Mouse (Mus musculus) ES-E14 (cell line): ENCODE measurements around the gene Arhgef18. TPM values are rescaled to one million over a fixed set of nuclear protein-coding genes. Genes with fewer than 3 reads are reported as not detected.

ENCODE experiments used
- DNase-seq: peaks from one replicate; pipeline ENCODE4 v3.0.0-alpha.2; 2013; ENCODE audit warnings: low read depth, low spot score
- H3K27ac ChIP-seq: 2 replicates; pipeline ENCODE4 v1.5.1; 2012; ENCODE audit warnings: low read depth, mild to moderate bottlenecking, low read length, moderate library complexity, mixed read lengths; ENCODE audit not compliant: poor library complexity, insufficient read depth, severe bottlenecking
- H3K36me3 ChIP-seq: 2 replicates; pipeline ENCODE4 v1.6.1; 2012; ENCODE audit warnings: mild to moderate bottlenecking, low read length, moderate library complexity, mixed read lengths; ENCODE audit not compliant: control insufficient read depth, poor library complexity, insufficient read depth, severe bottlenecking
- H3K4me1 ChIP-seq, 2 experiments: fragments of 150-350 bp in 1 of 2; sonication (generic) in 1 of 2; 2 replicates each; pipeline ENCODE4 v1.6.1; 2012; ENCODE audit warnings: low read length in 2 of 2, mild to moderate bottlenecking in 1 of 2, mixed read lengths in 1 of 2; ENCODE audit not compliant: control insufficient read depth in 2 of 2, insufficient read depth in 2 of 2, poor library complexity in 1 of 2
- H3K4me3 ChIP-seq, 2 experiments: fragments of 150-350 bp in 1 of 2; sonication (generic) in 1 of 2; 2 replicates each; pipeline ENCODE4 v1.5.1; 2012; ENCODE audit warnings: low read length in 2 of 2, low read depth in 1 of 2, mild to moderate bottlenecking in 1 of 2, mixed read lengths in 1 of 2; ENCODE audit not compliant: insufficient read depth in 1 of 2, poor library complexity in 1 of 2, severe bottlenecking in 1 of 2
- H3K9ac ChIP-seq: 2 replicates; pipeline ENCODE4 v1.6.1; 2012; ENCODE audit warnings: low read depth, mild to moderate bottlenecking, low read length, mixed read lengths; ENCODE audit not compliant: poor library complexity, insufficient read depth, severe bottlenecking
- H3K9me3 ChIP-seq: fragments of 150-350 bp; sonication (generic); 2 replicates; pipeline ENCODE4 v1.6.1; 2012; ENCODE audit warnings: low read depth, mild to moderate bottlenecking, low read length; ENCODE audit not compliant: control insufficient read depth, insufficient read depth
- CHD2 ChIP-seq: IDR thresholded peaks from 2 replicates; pipeline ENCODE4 v1.6.1; 2014; ENCODE audit warnings: mild to moderate bottlenecking, low read depth, low read length, inconsistent platforms
- HCFC1 ChIP-seq: IDR thresholded peaks from 2 replicates; pipeline ENCODE4 v1.6.1; 2012; ENCODE audit warnings: low read length, inconsistent platforms, borderline replicate concordance; ENCODE audit not compliant: insufficient read depth
- MAFK ChIP-seq: IDR thresholded peaks from 2 replicates; pipeline ENCODE4 v1.6.1; 2014; ENCODE audit warnings: mild to moderate bottlenecking, low read depth, low read length, inconsistent platforms; ENCODE audit not compliant: insufficient read depth
- ZC3H11A ChIP-seq: IDR thresholded peaks from 2 replicates; pipeline ENCODE4 v1.6.1; 2012; ENCODE audit warnings: low read depth, mild to moderate bottlenecking, inconsistent platforms, low read length, borderline replicate concordance
- ZNF384 ChIP-seq: IDR thresholded peaks from 2 replicates; pipeline ENCODE4 v1.6.1; 2012; ENCODE audit warnings: low read depth, low read length, inconsistent platforms
- in situ Hi-C, 2 experiments: fragments of 600-800 bp; cut with MboI; formaldehyde crosslinking; loops; one replicate each; pipeline ENCODE4 v1.15.1; 2025; ENCODE audit warnings: low sequenced_read_pairs in 2 of 2, inconsistent platforms in 1 of 2; ENCODE audit not compliant: unreplicated experiment in 2 of 2
- total RNA-seq: library from RNA; depleted of rRNA; stranded (reverse); fragments of 300-350 nt; gene quantifications from 2 replicates; pipeline ENCODE4 v1.2.3, GENCODE M21; 2012

Arhgef18 gene
- total RNA-seq, 1 experiment = 34.7 TPM

DNA sequence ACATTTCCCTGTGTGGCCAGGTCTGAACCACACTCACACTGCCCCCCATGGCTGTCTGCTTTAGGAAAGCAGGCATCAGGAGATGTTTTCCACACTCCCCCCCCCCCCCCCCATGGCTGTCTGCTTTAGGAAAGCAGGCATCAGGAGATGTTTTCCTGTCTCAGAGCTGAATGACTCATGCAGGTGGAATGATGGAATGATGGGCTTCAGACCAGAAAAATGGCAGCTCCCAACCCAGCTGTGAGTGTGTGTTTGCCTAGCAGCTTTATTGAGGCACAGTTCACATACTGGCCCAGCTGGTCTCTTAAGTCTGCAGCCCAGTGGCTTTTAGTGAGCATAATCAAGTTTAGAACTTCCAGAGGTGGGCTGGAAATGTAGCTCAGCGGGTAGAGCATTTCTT is 25.3 kb downstream of the Arhgef18 start:
- in situ Hi-C loops = no loop called here
- Histone ChIP-seq H3K9ac (no peak overlapping the region), H3K27ac (no peak overlapping the region; the same call in 1 of the 2 replicates), H3K36me3 (peaks cover 7% of the 10 kb centered on the region; the same call in 1 of the 2 replicates), H3K4me3 (no peak overlapping the region), H3K9me3 (no peaks in the 10 kb centered on the region), H3K4me1 (peaks cover 21 to 40% of the 10 kb centered on the region in 2 experiments)
- TF ChIP-seq ZC3H11A (no peak), MAFK (no peak), HCFC1 (no peak), ZNF384 (no peak), CHD2 (no peak)
- DNase-seq = no peak

DNA sequence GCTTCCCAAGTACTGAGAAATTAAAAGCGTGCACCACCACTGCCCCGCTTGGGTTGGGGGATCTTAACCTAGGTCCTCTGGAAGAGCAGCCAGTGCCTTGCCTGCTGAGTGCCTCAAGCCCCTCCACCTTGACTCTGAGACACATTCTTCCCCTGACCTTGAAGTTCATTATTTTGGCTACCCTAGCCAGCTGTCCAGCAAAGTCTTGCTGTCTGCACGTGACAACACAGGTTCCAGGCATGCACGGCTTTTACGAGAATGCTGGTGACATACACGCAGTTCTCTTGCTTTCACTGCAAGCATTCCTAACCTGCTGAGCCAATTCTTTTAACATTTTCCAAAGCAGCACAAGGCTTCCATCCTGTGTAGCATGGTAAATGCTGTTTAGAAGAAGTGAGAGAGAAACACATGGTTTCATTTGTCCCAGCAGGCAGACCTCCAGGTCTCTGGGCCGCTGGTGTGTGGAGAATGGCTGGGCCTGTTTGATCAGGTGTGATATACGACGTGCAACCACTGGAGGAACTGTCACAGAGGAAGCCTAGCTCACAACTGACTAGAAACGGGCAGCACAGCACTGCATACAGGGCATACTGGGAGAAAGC is 27.4 kb downstream of the Arhgef18 start:
- Histone ChIP-seq H3K9ac (no peak overlapping the region), H3K4me3 (no peak overlapping the region), H3K27ac (no peak overlapping the region), H3K4me1 (peaks cover 23 to 38% of the 10 kb centered on the region in 2 experiments), H3K9me3 (no peaks in the 10 kb centered on the region), H3K36me3 (peaks cover 7% of the 10 kb centered on the region; the same call in 1 of the 2 replicates)
- no peak for DNase-seq
- in situ Hi-C loops = no loop called here
- no peak for TF ChIP-seq ZC3H11A
- no peak for TF ChIP-seq HCFC1
- no peak for TF ChIP-seq MAFK
- TF ChIP-seq ZNF384 = no peak
- TF ChIP-seq CHD2 = no peak

DNA sequence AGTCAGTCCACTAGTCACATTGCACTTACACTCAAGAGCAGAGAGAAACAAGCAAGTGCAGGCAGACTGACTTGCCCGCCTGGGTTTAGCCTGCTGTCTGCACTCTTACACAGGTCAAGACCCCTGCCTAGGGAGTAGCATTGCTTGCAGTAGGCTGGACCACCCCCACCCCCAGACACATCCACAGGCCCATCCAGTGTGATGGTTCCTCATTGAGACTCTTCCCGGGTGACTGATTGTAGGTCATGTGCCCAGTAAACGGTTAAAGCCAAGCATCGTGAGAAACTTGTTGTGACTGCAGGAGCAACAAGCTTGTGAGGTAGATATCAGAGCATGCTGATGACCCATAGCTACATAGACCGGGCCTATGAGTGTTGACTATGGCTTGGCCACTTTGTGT is 28.7 kb downstream of the Arhgef18 start:
- Histone ChIP-seq H3K4me3 (no peak overlapping the region), H3K36me3 (peaks cover 7% of the 10 kb centered on the region; the same call in 1 of the 2 replicates), H3K9ac (no peak overlapping the region), H3K9me3 (no peaks in the 10 kb centered on the region), H3K4me1 (peaks cover 22 to 34% of the 10 kb centered on the region in 2 experiments; a peak in 3 of 4 replicates), H3K27ac (no peak overlapping the region)
- TF ChIP-seq MAFK (no peak), HCFC1 (no peak), CHD2 (no peak), ZNF384 (no peak), ZC3H11A (no peak)
- in situ Hi-C loops = no loop called here
- DNase-seq = no peak

DNA sequence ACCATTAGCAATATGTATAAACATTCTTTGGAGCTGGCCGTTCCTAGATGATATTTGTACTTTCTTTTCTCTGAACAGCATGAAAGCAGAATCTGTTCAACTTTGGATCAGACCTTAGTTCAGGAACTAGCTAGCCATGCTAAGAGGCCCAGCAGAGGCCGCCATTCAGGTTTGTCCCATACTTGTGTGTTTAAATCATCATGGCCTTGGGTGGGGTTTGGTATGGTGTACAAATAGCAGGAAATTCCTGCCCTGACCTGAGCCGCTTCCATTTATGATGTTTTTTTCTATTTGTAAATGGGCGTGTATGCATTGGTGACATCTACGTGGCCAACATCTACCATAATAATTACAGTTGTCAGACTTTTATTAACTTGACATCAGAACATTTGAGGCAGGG is 32.4 kb downstream of the Arhgef18 start:
- no peaks in the 10 kb centered on the region for H3K9me3 ChIP-seq
- no peak overlapping the region for H3K9ac ChIP-seq
- no peak overlapping the region for H3K27ac ChIP-seq
- in situ Hi-C loops = no loop called here
- peaks cover 14 to 22% of the 10 kb centered on the region in 2 experiments; a peak in 3 of 4 replicates for H3K4me1 ChIP-seq
- DNase-seq = no peak
- TF ChIP-seq ZC3H11A (no peak), HCFC1 (no peak), CHD2 (no peak), MAFK (no peak), ZNF384 (no peak)
- H3K4me3 ChIP-seq = no peak overlapping the region
- H3K36me3 ChIP-seq = peaks cover 24% of the 10 kb centered on the region
